Mouse (Mus musculus): Measurements from ENCODE around the gene Gpc5.
"Not testable (repeated sequence)": the region's sequence is repeated elsewhere in the genome, so short reads cannot be mapped to it uniquely, and the experiment has no call there.

Gpc5 gene

DNA sequence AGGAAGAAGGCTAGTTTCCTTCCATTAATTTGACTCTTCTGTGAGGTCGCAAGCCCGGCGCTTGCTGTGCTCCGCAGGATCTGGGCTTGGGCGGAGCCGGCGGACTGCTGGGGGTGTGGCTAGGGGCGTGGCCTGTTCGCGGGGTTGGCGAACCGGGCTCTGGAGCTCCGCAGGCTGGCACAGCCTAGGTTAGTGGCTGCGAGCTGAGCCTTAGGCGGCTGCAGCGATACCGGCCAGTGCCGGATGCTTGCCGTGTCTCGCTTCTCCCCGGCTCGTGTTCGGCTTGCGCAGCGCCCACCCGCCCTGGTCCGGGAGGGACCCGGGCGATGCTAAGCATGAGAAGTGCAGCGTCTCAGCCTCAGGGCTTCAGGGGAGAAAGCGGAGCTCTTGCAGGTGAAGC lies at the start of gene Gpc5:
Gene Gpc5 (plus strand): TSS at position 135 of the 400 bp plus-strand sequence.
- in situ Hi-C loops (cut with MboI, MseI) = loop anchor here (5.0 to 10.0 kb wide), 2 partner anchors 70 to 143 kb away; no protein-coding TSS in a partner anchor

DNA sequence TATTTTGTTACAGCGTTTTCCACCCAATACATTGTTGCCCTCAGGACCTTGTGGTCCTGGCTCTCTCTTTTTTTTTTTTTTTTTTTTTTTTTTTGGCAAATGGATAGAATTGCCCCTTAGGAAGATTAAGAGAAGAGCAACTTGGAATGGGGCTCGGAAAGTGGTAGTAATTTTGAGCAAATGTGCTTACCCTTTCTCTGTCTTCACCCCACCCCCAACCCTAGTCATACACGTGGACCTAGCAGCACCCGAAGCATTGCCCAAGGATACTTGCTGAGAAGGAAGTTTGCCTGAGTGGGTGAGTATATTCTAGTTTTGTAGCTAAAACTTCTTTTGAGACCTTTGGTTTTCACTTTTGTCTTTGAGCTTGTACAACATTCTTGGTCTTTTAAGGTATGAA lies 49.4 kb upstream of the Gpc5 start:
- in situ Hi-C loops (cut with MboI, MseI) = no loop called here

DNA sequence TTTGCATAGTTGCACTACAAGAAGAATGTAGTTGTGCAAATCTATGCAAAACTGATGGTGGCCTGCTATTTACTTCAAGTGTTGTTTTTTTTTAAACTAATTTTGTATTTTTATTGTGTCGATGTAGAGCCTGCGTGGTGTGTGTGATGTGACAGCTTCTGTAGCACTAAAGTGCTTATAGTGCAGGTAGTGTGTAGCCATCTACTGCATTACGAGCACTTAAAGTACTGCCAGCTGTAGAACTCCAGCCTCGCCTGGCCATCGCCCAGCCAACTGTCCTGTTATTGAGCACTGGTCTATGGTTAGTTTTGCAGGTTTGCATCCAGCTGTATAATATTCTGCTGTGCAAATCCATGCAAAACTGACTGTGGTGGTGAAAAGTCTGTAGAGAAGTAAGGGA lies 48.0 kb upstream of the Gpc5 start:
- in situ Hi-C loops (cut with MboI, MseI) = no loop called here

DNA sequence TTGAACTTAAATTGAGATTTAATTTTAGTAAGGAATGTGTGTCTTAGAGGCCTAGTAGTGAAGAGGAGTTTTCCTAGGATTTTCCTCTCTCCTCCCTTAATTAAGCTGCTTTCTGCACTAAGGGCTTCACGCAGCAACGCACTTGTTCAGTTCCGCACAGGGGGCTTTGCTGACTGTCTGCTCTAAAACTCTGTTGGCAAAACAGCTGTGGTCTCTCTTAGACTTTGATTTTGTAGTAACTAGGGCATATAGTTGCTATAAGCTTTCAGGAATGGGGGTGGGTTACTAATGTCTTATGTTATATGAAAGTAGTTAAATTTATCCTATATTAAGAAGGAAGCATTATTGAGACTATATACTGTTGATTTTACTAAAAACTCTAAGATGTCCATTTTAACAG lies 46.3 kb upstream of the Gpc5 start:
- in situ Hi-C loops (cut with MboI, MseI) = no loop called here

DNA sequence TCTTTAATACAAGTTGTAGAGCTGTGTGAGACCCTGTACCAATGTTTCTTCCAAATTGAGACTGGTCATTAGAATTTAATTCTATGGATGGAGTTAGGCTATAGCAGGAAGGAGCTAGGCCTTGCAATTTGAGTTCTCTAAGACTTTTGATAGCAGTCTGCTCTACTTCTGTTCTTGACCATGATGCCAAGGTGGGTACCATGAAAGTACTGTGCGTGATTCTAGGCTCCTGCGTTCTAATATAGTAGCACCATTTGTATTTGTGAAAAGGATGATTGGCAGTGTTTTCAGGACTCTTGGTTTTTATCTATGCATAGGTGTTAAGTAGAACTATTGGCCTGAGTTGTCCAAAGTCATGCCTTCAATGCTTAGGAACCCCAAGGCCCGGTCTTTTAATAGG lies 44.7 kb upstream of the Gpc5 start:
- in situ Hi-C loops (cut with MboI, MseI) = no loop called here

DNA sequence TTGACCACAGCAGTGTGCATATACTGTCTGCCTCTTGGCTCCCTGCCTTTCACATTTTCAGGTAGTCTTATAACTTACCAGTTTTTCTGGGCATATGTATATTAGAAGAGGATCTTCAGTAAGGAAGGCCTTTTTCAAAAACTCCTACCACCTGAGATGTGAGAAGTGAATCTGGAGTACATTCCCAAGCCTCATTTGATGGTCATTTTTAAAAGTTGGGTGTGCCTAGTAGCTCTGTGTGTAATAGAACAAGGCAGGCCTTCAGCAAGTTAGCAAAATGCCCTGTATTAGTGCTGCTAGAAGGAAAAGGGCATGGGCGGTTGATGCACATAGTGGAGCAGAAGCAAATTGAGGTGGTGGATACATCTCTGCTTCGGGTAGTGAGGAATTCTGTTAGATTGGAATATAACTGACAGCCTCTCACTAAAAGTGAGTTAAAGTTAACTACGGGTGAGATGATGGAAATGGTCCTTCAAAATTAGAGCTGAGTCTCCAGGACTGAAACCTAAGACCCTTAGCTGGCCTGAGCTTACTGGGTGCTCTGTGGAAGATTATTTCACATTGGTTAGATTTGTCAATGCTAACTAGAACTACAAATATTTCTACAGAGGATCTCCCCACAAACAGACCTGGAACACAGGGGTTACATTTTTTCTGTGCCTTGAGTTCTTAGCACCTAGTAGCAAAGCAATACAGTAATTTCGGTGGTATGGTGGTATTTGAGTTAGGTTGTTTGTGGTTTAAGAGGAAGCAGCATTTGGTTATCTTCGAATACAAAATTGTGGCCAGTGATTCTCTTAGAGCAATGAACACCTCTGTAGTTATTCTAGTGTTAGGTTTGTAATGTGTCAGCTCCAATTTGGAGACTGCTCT lies 43.8 kb upstream of the Gpc5 start:
- in situ Hi-C loops (cut with MboI, MseI) = no loop called here

DNA sequence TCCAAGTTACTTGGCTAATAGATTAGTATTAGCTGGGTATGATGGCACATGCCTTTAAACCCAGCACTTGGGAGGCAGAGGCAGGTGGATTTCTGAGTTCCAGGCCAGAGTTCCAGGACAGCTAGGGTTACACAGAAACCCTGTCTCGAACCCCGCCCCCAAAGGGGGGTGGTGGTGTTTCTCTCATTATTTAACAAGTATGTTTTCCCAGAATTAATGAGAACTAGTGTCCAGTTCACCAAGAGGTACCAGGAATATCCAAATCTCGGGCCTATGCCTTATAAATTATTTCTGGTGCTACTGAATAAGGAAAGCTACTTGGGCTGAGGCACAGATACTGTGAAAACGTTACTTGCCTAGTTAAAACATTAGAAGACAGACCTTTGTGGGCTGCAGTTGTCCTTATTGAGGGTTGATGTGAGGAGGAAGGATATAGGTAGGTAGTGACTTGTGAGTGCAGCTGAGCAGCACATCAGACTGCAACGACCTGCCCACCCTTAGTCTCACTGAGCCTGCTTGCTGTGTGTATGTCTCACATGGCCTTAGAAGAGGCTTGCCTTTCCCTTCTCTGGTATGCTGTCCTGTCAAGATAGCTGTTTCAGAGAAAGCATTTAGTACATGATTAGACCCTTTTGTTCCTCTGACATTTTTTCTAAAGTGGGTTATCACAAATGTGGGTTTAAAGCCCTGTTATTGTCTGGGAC lies 43.0 kb upstream of the Gpc5 start:
- in situ Hi-C loops (cut with MboI, MseI) = no loop called here

DNA sequence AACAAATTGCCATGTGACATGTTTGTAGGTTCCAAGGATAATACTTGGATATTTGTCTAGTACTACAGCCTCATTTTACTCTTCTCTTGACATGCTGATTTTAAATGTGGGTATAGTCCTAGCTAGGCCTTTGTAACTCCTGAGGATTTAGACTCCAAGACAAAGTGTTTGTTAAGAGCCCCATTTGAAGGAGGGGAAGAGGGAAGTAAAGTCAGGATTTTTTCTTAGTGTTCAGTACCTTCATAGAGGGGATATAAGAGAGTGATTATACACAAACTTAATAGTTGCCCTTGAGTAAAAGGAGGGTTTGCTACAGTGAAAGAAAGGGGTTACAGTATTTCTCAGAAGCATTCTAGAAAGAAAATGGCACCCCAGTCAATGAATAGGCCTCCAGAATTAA lies 42.2 kb upstream of the Gpc5 start:
- in situ Hi-C loops (cut with MboI, MseI) = no loop called here

DNA sequence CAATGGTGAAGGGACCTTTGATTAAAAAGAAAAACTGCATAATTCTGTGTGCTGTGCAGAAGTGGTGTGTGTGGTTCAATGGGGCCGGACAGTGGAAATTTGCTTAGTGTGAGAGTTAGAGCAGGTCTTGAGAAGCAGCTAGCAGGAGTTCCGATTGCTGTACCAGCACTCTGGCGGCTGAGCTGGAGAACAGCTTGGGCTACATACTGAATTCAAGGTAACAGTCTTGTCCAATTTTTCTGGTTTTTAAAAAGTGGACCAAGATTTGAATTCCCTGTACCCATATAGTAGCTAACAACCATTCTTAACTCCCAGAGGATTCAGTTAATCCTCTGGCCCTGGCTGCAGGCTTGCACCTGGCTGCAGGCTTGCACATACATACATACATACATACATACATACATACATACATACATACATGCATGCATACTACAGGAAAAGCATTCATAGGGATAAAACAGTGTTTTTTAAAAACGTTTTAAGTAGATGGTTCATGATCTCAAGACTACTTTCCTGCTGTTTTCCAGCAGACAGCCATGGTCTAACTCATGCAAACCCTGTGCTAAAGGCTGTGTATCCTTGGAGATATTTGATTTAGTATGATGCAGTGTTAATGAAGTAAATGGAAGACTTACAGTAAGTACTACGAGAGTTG lies 40.8 kb upstream of the Gpc5 start:
- in situ Hi-C loops (cut with MboI, MseI) = no loop called here

DNA sequence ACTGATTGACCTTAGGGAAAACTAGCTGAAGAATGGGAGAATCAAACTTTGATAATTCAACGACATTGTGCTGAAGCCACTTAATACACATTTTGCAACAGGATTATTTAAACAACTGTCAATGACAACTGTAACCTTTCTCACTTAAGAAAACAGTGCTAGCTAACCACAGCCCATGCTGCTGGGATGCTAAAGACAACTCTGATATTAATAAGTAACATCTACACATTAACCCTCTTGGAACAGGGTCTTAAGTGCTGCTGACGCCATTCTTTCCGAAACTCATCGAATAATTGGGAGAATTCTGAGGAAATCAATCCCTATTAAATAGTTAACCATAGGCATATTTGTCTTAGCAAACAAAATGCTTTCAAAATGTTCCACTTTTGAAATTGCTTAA lies 39.6 kb upstream of the Gpc5 start:
- in situ Hi-C loops (cut with MboI, MseI) = no loop called here

DNA sequence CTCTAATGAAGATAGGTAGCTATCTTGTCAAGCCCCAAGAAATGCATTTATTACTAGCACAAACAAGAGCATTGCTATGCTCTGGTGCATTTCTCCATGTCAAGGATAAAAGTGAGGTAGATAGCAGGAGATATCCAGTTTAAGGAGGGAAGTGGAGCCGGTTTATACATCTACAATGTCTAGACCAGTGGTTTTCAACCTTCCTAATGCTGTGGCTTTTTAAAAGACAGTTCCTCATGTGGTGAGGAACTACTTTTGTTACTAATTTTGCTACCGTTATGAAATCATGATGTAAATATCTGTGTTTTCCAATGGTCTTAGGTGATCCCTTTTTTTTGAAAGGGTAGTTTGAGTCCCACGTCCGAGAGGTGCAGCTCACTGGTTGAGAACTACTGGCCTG lies 37.8 kb upstream of the Gpc5 start:
- in situ Hi-C loops (cut with MboI, MseI) = no loop called here

DNA sequence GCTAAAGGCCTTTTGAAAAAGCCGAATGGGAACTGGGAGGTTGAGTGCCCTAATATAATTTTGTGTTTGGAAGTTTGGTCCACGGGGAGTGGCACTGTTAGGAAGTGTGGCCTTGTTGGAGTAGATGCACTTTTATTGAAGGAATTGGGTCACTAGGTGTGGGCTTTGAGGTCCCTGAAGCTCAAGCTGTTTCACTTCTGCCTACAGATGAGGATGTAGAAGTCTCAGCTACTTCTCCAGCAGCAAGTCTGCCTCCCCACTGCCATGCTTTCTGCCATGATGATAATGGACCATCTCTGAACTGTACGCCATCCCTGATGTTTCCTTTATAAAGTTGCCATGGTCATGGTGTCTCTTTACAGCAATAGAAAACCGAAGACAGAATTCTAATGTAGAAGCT lies 34.5 kb upstream of the Gpc5 start:
- in situ Hi-C loops (cut with MboI, MseI) = no loop called here

DNA sequence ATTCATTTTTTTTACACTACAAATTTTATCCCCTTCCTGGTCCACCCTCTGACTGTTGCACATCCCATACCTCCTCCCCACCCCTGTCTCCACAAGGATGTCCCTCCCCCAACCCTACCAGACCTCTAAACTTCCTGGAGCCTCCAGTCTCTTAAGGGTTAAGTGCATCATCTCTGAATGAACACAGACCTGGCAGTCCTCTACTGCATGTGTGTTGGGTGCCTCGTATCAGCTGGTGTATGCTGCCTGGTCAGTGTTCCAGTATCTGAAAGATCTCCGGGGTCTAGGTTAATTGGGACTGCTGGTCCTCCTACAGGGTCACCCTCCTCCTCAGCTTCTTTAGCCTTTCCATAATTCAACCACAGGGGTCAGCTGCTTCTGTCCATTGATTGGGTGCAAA lies 25.9 kb upstream of the Gpc5 start:
- in situ Hi-C loops (cut with MboI, MseI) = not testable (repeated sequence)

DNA sequence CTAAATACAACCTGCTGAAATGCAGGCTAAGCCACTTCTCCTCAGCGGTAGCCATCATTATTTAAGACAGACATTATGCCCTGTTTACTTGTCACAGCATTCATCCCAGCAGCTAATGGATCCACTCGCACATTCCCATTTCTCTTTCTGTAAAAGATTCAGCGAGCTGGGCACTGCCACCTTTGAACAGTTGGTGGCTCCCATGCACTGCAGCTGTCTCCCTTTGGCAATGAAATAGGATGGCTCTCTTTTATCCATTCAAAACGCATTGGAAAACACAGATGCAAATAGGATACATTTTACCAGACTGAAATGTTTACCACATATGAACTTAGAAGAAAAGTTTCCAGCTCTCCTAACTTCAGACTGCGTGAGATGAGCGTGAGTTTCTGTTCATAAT lies 21.5 kb upstream of the Gpc5 start:
- in situ Hi-C loops (cut with MboI, MseI) = no loop called here

DNA sequence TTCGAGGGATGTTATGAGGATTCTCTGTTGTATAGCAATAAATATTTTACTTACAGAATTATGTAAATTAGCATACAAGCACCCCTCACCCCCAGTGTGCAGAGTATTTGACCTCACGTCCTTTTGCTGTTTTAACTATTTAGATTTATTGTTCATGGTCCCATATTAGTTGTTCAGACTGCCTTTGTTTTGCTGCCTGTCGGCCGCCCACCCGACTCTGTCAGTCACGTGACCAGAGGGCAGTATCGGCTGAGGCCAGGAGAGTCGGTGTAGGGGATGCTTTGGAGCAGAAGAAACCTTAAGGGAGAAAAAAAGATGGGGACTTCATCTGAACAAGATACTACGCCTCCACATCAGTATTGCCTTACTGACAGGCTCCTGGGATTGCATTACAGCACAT lies 14.7 kb upstream of the Gpc5 start:
- in situ Hi-C loops (cut with MboI, MseI) = no loop called here

DNA sequence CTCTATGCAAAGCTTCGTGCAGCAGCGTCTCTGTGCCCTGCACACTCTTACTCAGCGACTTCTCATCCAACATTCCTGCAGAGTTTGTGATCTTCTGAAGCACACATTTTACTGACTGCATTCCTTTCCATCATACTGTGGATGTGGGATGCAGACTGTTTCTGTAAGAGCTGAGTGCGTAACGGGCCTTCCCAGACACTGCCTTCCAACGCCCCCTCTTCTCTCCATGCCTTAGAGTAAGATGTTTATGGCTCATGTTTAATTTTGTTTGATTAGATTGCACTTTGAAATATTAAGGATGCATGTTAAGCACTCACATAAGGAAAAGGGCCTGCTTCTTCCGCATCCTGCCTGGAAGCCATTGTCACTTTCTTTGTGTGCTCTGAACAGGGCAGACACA lies 14.0 kb upstream of the Gpc5 start:
- in situ Hi-C loops (cut with MboI, MseI) = no loop called here

DNA sequence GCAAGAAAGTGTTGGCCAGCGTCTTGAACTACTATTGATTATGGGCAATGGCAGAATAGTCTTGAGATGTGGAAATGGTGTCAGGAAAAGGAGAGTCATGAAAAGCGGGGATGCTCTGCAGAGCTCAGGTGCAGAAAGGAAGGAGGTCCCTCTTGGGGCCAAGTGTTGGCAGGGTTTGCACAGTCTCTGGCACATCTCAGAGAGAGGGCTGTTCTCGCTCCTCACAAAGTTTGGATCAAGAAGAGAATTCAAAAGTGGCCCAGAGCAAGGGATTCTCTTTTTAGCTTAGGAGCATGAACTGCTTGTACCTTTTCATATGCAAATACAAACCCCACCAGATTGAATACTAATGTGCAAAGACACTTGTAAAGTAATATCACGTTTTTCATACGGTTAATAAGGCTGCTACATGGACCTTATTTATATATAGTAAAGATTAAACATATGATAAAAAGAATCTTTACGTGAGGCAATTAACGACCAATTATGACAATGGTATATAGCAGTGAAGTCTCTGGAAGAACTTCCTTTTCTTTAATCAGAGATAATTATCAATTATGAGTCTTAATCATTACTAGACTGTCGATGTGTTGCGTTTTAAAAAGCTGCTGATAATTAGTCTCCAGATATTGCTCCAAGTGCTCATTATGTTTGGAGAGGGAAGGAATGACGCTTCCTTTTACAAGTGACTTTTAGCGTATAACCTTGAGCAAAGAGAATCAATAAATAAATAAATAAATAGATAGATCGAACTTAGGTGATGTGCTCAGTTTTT lies 10.1 kb upstream of the Gpc5 start:
- in situ Hi-C loops (cut with MboI, MseI) = no loop called here

DNA sequence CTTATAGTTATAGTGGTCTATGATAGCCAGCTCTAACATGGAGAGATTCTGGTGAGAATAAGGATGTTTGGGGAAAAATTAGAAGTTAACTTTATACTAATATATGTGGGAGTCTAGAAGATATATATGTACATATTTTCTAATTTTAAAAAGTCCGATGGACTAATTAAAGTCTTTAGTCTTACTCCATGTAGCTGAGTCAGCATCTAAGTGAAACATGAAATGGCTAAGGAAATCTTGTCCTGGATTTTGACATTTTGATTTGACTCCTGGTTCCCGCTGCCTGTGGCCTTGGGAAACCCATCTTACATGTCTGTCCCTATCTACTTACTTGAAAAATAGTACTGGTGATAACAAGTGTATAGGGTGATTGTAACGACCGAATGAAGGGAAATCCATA lies 1.5 kb upstream of the Gpc5 start:
- in situ Hi-C loops (cut with MboI, MseI) = loop anchor here (5.0 to 10.0 kb wide), 2 partner anchors 68 to 144 kb away; no protein-coding TSS in a partner anchor

DNA sequence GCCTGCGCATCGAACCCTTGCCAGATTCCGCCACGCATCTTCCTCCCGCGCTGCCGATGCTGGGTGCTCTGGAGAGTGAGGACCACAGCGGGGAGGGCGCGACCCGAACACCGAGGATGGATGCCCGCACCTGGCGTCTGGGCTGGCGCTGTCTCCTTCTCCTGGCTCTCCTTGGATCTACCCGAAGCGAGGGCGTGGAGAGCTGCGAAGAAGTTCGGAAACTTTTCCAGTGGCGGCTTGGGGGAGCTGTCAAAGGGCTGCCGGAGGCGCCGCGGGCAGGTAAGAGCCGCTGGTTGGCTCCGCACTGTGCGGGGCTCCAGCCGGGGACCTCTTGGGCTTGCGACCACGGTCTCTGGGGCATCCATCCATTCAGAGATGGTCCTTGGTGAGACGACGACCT lies 495 bp downstream of the Gpc5 start:
- in situ Hi-C loops (cut with MboI, MseI) = loop anchor here (5.0 to 10.0 kb wide), 2 partner anchors 70 to 142 kb away; no protein-coding TSS in a partner anchor

DNA sequence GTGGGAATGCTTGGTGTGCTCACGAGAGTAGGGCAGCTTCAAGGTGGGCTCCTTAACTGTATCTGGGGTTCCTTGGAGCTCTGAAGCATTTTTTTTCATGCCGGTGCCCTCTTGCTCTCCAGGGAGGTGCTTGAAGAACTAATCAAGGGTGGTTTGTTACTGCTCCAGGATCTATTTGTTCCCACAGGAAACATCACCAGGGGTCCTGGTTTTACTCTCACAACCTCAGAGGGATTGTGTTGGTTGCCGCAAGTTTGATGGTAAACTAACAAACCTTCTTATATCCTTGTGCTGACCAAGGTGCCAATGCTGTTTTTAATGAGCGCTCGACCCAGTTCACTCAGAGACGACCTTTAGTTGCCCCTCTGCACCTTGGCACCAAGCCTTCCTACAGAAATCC lies 937 bp downstream of the Gpc5 start:
- in situ Hi-C loops (cut with MboI, MseI) = loop anchor here (5.0 to 10.0 kb wide), 2 partner anchors 71 to 142 kb away; no protein-coding TSS in a partner anchor

DNA sequence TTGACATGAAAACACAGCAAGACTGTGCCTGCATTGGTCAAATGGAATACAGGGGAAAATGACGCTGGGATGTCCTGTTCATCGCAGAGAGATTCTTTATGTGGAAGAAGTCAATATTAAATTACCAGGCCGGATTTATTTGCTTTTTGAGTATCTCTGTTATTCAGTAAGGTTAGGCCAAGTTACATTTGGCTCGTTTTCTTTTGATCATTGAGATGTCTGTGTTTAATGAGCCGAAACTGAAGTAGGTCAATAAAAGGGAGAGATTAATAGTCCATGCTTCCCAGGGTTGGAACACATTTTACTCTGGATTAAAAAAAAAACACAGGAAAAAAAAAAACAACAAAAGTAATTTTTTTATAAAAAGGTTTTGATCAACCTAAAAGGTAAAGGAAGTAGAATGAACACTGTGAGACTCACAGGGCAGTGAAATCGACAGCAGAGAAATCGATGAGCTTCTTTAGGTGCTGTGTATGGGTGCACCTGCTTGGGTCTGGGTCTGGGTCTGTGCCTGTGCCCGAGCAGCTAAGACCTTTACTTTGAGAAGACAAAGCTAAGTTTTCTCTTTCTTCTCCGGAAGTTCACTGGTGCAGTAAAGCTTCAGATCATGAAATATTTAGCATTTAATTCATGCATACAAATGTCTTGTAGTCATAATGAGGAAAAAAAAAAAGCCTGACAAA lies 8.7 kb downstream of the Gpc5 start:
- in situ Hi-C loops (cut with MboI, MseI) = no loop called here
